Mouse (Mus musculus): ENCODE measurements around the gene Naa60. TPM values are rescaled to one million over a fixed set of nuclear protein-coding genes. Genes with fewer than 3 reads are reported as not detected.
"Not testable (repeated sequence)": the region's sequence is repeated elsewhere in the genome, so short reads cannot be mapped to it uniquely, and the experiment has no call there.

Gene Naa60
- polyA plus RNA-seq (2016; fragmentation: Nextera tagmentation; extraction: Ambion mirVana) = 58.0 and 66.1 TPM in 2 replicates

- peaks cover 22% of the 10 kb centered on the region for H3K4me1 ChIP-seq (replicated peaks)
- peak within 1 kb of the TSS; percentile 82 for H3K27ac ChIP-seq
- H3K36me3 ChIP-seq = peaks cover 22% of the 10 kb centered on the region
- DNase-seq (ENCODE audit: low spot score) = peak; percentile 95
- no peaks in the 10 kb centered on the region for H3K27me3 ChIP-seq (ENCODE audit: insufficient read depth, poor library complexity, severe bottlenecking)
- no peaks in the 10 kb centered on the region for H3K9me3 ChIP-seq
- WGBS = 4% methylated on average over 47 of the region's 47 CpGs
- H3K4me3 ChIP-seq = peak within 1 kb of the TSS; percentile 61
These were observed at the start of gene Naa60 for GRCm38 (mm10) chr16:3872216-3873047. Naa60 (plus strand) TSS chr16:3872375.

- no peak overlapping the region for H3K4me3 ChIP-seq
- no peaks in the 10 kb centered on the region for H3K4me1 ChIP-seq (replicated peaks)
- no peaks in the 10 kb centered on the region for H3K9me3 ChIP-seq
- H3K27ac ChIP-seq = no peak overlapping the region
- 60% methylated on average over 3 of the region's 3 CpGs for WGBS
- H3K27me3 ChIP-seq (ENCODE audit: insufficient read depth, poor library complexity, severe bottlenecking) = no peaks in the 10 kb centered on the region
- H3K36me3 ChIP-seq = no peaks in the 10 kb centered on the region
- DNase-seq (ENCODE audit: low spot score) = no peak
These were observed 44.2 kb upstream of the Naa60 start for GRCm38 (mm10) chr16:3828021-3828420.

- no peaks in the 10 kb centered on the region for H3K9me3 ChIP-seq
- H3K4me3 ChIP-seq = no peak overlapping the region
- no peaks in the 10 kb centered on the region for H3K4me1 ChIP-seq (replicated peaks)
- H3K36me3 ChIP-seq = no peaks in the 10 kb centered on the region
- H3K27me3 ChIP-seq (ENCODE audit: insufficient read depth, poor library complexity, severe bottlenecking) = no peaks in the 10 kb centered on the region
- DNase-seq (ENCODE audit: low spot score) = no peak
- WGBS = 77% methylated on average over 2 of the region's 2 CpGs
- H3K27ac ChIP-seq = no peak overlapping the region
These were observed 42.4 kb upstream of the Naa60 start for GRCm38 (mm10) chr16:3829727-3830126.

- H3K27me3 ChIP-seq (ENCODE audit: insufficient read depth, poor library complexity, severe bottlenecking) = no peaks in the 10 kb centered on the region
- H3K36me3 ChIP-seq = no peaks in the 10 kb centered on the region
- no peak within 1 kb of the TSS for H3K4me3 ChIP-seq
- DNase-seq (ENCODE audit: low spot score) = no peak
- H3K9me3 ChIP-seq = no peaks in the 10 kb centered on the region
- no peaks in the 10 kb centered on the region for H3K4me1 ChIP-seq (replicated peaks)
- H3K27ac ChIP-seq = no peak within 1 kb of the TSS
These were observed 41.5 kb upstream of the Naa60 start, which contains the start of gene Olfr15 for GRCm38 (mm10) chr16:3830588-3831109. Olfr15 (plus strand) TSS chr16:3830878.

GRCm38 (mm10) chr16:3835461-3835860, 36.7 kb upstream of the Naa60 start:
- no peak overlapping the region for H3K27ac ChIP-seq
- H3K36me3 ChIP-seq = no peaks in the 10 kb centered on the region
- no peak for DNase-seq (ENCODE audit: low spot score)
- WGBS = 85% methylated on average over 2 of the region's 2 CpGs
- H3K4me3 ChIP-seq = no peak overlapping the region
- H3K4me1 ChIP-seq (replicated peaks) = no peaks in the 10 kb centered on the region
- no peaks in the 10 kb centered on the region for H3K27me3 ChIP-seq (ENCODE audit: insufficient read depth, poor library complexity, severe bottlenecking)
- no peaks in the 10 kb centered on the region for H3K9me3 ChIP-seq

- DNase-seq (ENCODE audit: low spot score) = no peak
- WGBS = 60% methylated on average over 17 of the region's 17 CpGs
These were observed 32.9 kb upstream of the Naa60 start for GRCm38 (mm10) chr16:3839157-3839885.

GRCm38 (mm10) chr16:3842989-3843388, 29.2 kb upstream of the Naa60 start:
- Histone ChIP-seq H3K36me3 (no peaks in the 10 kb centered on the region), H3K27me3 (ENCODE audit: insufficient read depth, poor library complexity, severe bottlenecking) (no peaks in the 10 kb centered on the region), H3K27ac (no peak overlapping the region), H3K4me1 (replicated peaks) (peaks cover 17% of the 10 kb centered on the region), H3K4me3 (no peak overlapping the region), H3K9me3 (no peaks in the 10 kb centered on the region)
- WGBS = 41% methylated on average over 4 of the region's 4 CpGs
- peak; percentile 18 for DNase-seq (ENCODE audit: low spot score)

More at GRCm38 (mm10) chr16:3839157-3839885, 32.9 kb upstream of the Naa60 start:
- Histone ChIP-seq H3K4me3 (no peak overlapping the region), H3K4me1 (replicated peaks) (peaks cover 7% of the 10 kb centered on the region), H3K27me3 (ENCODE audit: insufficient read depth, poor library complexity, severe bottlenecking) (no peaks in the 10 kb centered on the region), H3K9me3 (no peaks in the 10 kb centered on the region), H3K27ac (no peak overlapping the region), H3K36me3 (no peaks in the 10 kb centered on the region)

GRCm38 (mm10) chr16:3843796-3844195, 28.4 kb upstream of the Naa60 start:
- Histone ChIP-seq H3K4me1 (replicated peaks) (peaks cover 18% of the 10 kb centered on the region), H3K4me3 (no peak overlapping the region), H3K36me3 (no peaks in the 10 kb centered on the region), H3K27me3 (ENCODE audit: insufficient read depth, poor library complexity, severe bottlenecking) (no peaks in the 10 kb centered on the region), H3K27ac (no peak overlapping the region), H3K9me3 (no peaks in the 10 kb centered on the region)
- no peak for DNase-seq (ENCODE audit: low spot score)
- WGBS = 69% methylated on average over 1 of the region's 1 CpGs

- 4% methylated on average over 38 of the region's 38 CpGs for WGBS
- peak; percentile 88 for DNase-seq (ENCODE audit: low spot score)
- Histone ChIP-seq H3K27me3 (ENCODE audit: insufficient read depth, poor library complexity, severe bottlenecking) (no peaks in the 10 kb centered on the region), H3K9me3 (no peaks in the 10 kb centered on the region), H3K36me3 (no peaks in the 10 kb centered on the region), H3K4me3 (peak within 1 kb of the TSS; percentile 71), H3K4me1 (replicated peaks) (peaks cover 18% of the 10 kb centered on the region), H3K27ac (peak within 1 kb of the TSS; percentile 82)
These were observed 25.3 kb upstream of the Naa60 start, which contains the start of gene Zfp174 for GRCm38 (mm10) chr16:3846711-3847518. Zfp174 (plus strand) TSS chr16:3847268.

- peaks cover 18% of the 10 kb centered on the region for H3K4me1 ChIP-seq (replicated peaks)
- DNase-seq (ENCODE audit: low spot score) = no peak
- peak overlapping the region; percentile 71 for H3K4me3 ChIP-seq
- no peak overlapping the region for H3K27ac ChIP-seq
- WGBS = 61% methylated on average over 4 of the region's 4 CpGs
- H3K27me3 ChIP-seq (ENCODE audit: insufficient read depth, poor library complexity, severe bottlenecking) = no peaks in the 10 kb centered on the region
- H3K36me3 ChIP-seq = no peaks in the 10 kb centered on the region
- H3K9me3 ChIP-seq = 0 out of 2 replicates have a peak, but pooled peaks cover 2% of the 10 kb centered on the region
These were observed 24.3 kb upstream of the Naa60 start for GRCm38 (mm10) chr16:3847871-3848270.

- H3K27ac ChIP-seq = no peak overlapping the region
- no peak overlapping the region for H3K4me3 ChIP-seq
- 77% methylated on average over 3 of the region's 3 CpGs for WGBS
- peaks cover 14% of the 10 kb centered on the region for H3K4me1 ChIP-seq (replicated peaks)
- H3K9me3 ChIP-seq = 0 out of 2 replicates have a peak, but pooled peaks cover 2% of the 10 kb centered on the region
- no peak for DNase-seq (ENCODE audit: low spot score)
- no peaks in the 10 kb centered on the region for H3K27me3 ChIP-seq (ENCODE audit: insufficient read depth, poor library complexity, severe bottlenecking)
- no peaks in the 10 kb centered on the region for H3K36me3 ChIP-seq
These were observed 23.8 kb upstream of the Naa60 start for GRCm38 (mm10) chr16:3848416-3848815.

- not testable (repeated sequence) for H3K36me3 ChIP-seq; H3K9me3 ChIP-seq; DNase-seq (ENCODE audit: low spot score); H3K27ac ChIP-seq; H3K27me3 ChIP-seq (ENCODE audit: insufficient read depth, poor library complexity, severe bottlenecking); H3K4me3 ChIP-seq
- peaks cover 14% of the 10 kb centered on the region for H3K4me1 ChIP-seq (replicated peaks)
- WGBS = 88% methylated on average over 13 of the region's 13 CpGs
These were observed 20.9 kb upstream of the Naa60 start for GRCm38 (mm10) chr16:3851301-3851700.

All from hindbrain, embryonic 10.5 days (tissue).